Mouse (Mus musculus): Measurements from ENCODE around the gene Zfp455.
A peak's percentile ranks its signal among the peaks of the same experiment; 100 is the strongest.
"Not testable (repeated sequence)": the region's sequence is repeated elsewhere in the genome, so short reads cannot be mapped to it uniquely, and the experiment has no call there.

Zfp455 gene

DNA sequence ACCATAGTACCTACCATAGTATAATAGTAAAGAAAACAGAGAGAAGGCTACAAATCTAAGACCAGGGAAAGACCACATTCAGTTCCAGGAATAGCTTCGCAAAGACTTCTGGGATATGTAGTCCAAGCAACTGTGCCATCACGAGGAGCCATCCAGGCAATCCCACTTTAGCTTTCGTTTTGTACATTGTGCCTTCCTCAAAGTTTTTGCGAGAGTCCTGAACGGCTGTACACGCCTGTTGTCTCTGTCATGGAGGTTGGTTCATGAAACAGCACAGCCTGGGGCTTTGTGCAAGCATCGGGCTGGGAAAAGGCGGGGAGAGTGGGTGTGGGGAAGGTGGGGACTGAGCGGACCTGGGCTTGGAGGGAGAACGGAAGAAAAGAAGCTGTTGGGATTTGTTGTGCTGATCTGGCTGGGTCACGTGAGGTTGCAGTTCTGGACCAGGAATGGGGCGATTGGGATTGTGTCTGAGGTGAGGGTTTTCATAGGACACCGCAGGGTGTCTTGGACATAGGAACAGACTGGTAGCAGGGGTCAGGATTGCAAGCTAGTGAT lies at the start of gene Zfp455:
Gene Zfp455 (plus strand): TSS at position 167 of the 555 bp plus-strand sequence.
- peak; percentile 49 to 66 for DNase-seq

DNA sequence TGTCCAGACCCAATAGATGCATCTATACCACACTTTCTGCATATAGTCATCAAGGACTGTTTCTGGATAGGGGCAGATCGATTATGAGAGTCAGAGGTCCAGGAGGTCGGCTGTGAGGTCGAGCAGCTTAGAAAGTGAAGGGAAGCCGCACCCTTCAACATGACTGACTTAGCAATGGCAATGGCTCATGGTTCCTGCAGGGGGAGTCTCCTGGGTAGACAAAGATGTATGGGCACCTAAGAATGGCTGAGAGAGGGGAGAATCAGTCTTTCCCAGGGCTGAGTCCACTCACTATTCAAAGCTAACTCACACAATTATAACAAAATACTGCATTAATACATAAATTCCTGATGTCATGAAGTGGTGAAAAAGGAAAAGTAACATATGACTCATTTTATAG lies 28.2 kb upstream of the Zfp455 start:
- DNase-seq, result not testable (repeated sequence)

DNA sequence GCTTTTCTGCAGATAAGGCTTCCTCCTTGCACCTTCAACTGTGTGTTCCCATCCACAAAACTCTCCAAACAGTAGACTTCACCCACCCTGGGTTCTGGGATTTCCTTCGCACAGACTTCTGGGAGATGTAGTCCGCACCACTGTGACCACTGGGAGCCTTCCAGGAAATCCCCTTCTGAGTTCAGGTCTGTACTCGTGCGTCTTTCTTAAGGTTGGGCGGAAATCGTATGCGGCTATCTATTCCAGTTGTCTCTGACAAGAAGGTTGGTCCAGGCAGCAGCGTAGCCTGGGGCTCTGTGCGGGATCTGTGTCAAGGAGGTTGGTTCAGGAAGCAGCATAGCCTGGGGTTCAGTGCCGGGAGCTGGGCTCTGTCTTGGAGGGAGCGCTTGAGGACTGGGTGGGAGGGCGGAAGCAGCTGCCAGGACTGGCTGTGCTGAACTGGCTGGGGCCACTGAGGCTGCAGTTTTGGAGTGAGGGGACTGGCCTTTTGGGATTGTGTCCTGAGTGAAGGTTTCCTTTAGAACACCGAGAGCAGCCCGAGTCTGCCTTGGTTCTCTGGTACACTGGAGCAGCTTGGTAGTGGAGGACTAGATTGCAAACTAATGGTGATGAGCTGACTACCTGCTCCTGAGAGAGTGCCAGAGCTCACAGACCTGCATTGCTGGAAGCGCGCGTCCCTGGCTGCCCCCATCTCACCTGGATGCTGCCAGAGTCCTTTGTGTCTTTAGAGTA lies 21.1 kb upstream of the Zfp455 start, which contains the start of gene Rsl1:
Gene Rsl1 (plus strand): TSS at position 192 of the 732 bp plus-strand sequence.
- peak; percentile 85 to 87 for DNase-seq

DNA sequence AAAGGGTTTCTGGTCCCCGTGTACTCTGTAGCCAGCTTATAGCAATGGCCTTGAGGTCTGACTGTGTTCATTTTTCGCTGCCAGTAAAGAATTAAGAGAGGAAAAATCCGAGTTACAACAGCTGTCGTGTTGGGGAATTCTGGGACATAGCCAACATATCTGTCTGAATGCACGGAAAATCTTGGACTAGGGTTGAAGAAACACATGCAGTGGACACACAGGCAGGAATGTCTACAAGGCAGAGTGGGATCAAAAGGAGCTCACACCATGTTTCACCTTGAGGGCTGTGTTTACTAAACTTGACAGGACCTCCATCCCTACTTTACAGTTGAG lies 20.6 kb upstream of the Zfp455 start:
- no peak for DNase-seq

DNA sequence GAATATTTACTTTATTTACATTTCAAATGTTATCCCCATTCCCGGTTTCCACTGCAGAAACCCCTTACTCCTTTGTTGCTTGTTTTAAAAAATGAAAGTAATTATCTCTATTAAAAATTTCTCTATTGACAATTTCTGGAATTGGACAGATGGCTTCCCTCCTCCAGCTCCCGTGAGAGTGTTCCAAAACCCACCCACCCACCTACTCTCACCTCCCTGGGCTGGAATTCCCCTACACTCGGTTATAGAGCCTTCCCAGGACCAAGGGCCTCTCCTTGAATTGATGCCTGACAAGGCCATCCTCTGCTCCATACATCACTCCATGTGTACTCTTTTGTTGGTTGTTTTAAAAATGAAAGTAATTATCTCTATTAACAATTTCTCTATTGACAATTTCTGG lies 7.3 kb downstream of the Zfp455 start:
- DNase-seq, result no peak

DNA sequence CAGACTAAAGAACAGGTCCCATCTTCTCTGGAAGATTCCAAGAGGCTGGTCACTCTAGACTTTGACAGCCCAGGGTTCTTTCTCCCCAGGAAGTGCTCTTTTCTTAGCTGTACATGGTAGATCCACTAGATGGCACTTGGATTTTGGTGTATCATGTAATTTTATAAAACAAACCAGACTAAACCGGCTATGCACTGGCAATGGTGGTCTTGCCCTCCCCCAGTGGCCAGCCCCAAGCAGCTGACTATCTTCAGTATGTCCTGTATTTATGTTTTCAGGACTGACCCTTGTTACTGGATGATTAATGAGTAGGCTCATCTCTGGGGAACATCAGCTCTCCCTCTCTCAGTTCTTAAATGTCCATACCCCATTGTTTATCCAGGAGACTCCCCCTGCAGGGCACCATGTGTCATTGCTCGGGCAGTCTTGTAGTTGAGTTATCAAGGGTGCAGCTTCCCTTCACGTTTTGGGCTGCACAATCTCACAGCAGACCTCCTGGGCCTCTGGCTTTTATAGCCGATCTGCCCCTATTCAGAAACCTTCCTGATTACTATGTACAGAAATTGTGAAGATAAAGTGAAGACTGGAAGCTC lies 19.8 kb downstream of the Zfp455 start:
- DNase-seq, result no peak
